Mouse (Mus musculus) urinary bladder, postnatal 0 days (tissue): ENCODE measurements around the gene Scnn1b. TPM values are rescaled to one million over a fixed set of nuclear protein-coding genes. Genes with fewer than 3 reads are reported as not detected.

Experiments
- polyA plus RNA-seq: library from polyadenylated mRNA; unstranded; fragments of >200 nt; fragmentation: Nextera tagmentation; extraction: Ambion mirVana; gene quantifications from 2 replicates; pipeline ENCODE4 v1.2.1, GENCODE M21; 2015

The Scnn1b gene
- 2.4 and 2.6 TPM in 2 replicates for polyA plus RNA-seq

GRCm38 (mm10) chr7:121864858-121865585 lies at the start of gene Scnn1b:
Gene Scnn1b, plus strand, starts transcription at chr7:121865038.

Other genes with a start within 250 kb of the Scnn1b start
- gene Usp31, start 157.8 kb upstream of the Scnn1b start, polyA plus RNA-seq, result 0.97 and 1.4 TPM in 2 replicates
- gene Scnn1g, start 130.6 kb upstream of the Scnn1b start, polyA plus RNA-seq, result 9.3 and 11.9 TPM in 2 replicates
- 16.4 and 17.0 TPM in 2 replicates for gene Cog7, start 116.7 kb downstream of the Scnn1b start, polyA plus RNA-seq
- gene Gga2, start 156.2 kb downstream of the Scnn1b start, polyA plus RNA-seq, result 27.8 and 30.1 TPM in 2 replicates
- 24.2 and 26.3 TPM in 2 replicates for gene Ubfd1, start 202.1 kb downstream of the Scnn1b start, polyA plus RNA-seq
- gene Ears2, start 202.2 kb downstream of the Scnn1b start, polyA plus RNA-seq, result 10.6 and 11.5 TPM in 2 replicates
- gene Ndufab1, start 236.8 kb downstream of the Scnn1b start, polyA plus RNA-seq, result 604 and 638 TPM in 2 replicates